Mouse (Mus musculus) G1E (cell line): ENCODE measurements around the gene Psat1.

Source experiments
- CTCF ChIP-seq: IDR thresholded peaks from 2 replicates; pipeline ENCODE4 v1.5.1; 2012; ENCODE audit warnings: low read depth, low read length, inconsistent platforms, mixed read lengths
- GATA1 ChIP-seq: IDR thresholded peaks from 2 replicates; pipeline ENCODE4 v1.6.1; 2012; ENCODE audit warnings: borderline replicate concordance, low read length, inconsistent platforms, mixed read lengths
- GATA2 ChIP-seq: IDR thresholded peaks from 2 replicates; pipeline ENCODE4 v1.6.1; 2012; ENCODE audit warnings: low read depth, low read length, inconsistent platforms, borderline replicate concordance
- POLR2AphosphoS5 ChIP-seq: IDR thresholded peaks from 2 replicates; pipeline ENCODE4 v1.6.1; 2012; ENCODE audit warnings: low read depth, low read length, inconsistent platforms; ENCODE audit not compliant: insufficient replicate concordance
- TAL1 ChIP-seq: conservative IDR thresholded peaks from 2 replicates; pipeline ENCODE4 v1.6.1; 2012; ENCODE audit warnings: low read depth, low read length, inconsistent platforms, mixed read lengths

DNA sequence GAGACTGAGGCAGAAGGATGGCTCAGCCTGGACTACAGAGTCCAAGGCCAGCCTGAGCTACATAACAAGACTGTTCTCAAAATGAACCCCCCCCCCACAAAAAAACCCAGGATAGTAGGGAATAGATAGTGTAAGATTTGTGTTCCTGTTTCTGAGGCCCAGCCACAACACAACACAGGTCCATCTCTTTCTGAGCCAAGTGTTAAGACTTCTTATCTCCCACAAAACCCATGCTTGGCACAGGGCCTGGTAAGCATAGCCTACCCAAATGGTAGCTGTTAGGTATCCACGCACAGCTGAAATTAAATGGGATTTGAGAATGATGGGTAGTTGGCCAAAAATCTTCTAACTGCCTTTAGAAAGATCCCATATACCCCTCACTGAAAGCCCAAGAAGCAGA lies 36.6 kb downstream of the Psat1 start:
- no peak for TF ChIP-seq CTCF
- no peak for TF ChIP-seq GATA2
- no peak for TF ChIP-seq GATA1
- no peak for TF ChIP-seq POLR2AphosphoS5
- no peak for TF ChIP-seq TAL1
